Mouse (Mus musculus) forebrain, embryonic 10.5 days (tissue): ENCODE results near the gene Ccdc92. TPM values are rescaled to one million over a fixed set of nuclear protein-coding genes. Genes with fewer than 3 reads are reported as not detected.

Experiments
- DNase-seq: peaks from one replicate; pipeline ENCODE4 v3.0.0-alpha.2; 2017; ENCODE audit warnings: low spot score; ENCODE audit errors: extremely low spot score
- H3K27ac ChIP-seq: fragments of 300-500 bp; sonication (generic); 2 replicates; pipeline ENCODE4 v1.5.1; 2016; ENCODE audit warnings: mild to moderate bottlenecking
- H3K27me3 ChIP-seq: fragments of 300-500 bp; sonication (generic); 2 replicates; pipeline ENCODE4 v1.6.1; 2016; ENCODE audit warnings: mild to moderate bottlenecking; ENCODE audit not compliant: poor library complexity, severe bottlenecking
- H3K36me3 ChIP-seq: fragments of 300-500 bp; sonication (generic); replicated peaks from 2 replicates; pipeline ENCODE4 v1.6.1; 2016; ENCODE audit warnings: mild to moderate bottlenecking, moderate library complexity
- H3K4me1 ChIP-seq: fragments of 300-500 bp; sonication (generic); 2 replicates; pipeline ENCODE4 v1.6.1; 2016
- H3K4me3 ChIP-seq: fragments of 300-500 bp; sonication (generic); 2 replicates; pipeline ENCODE4 v1.5.1; 2016; ENCODE audit warnings: mild to moderate bottlenecking, moderate library complexity
- H3K9me3 ChIP-seq: fragments of 300-500 bp; sonication (generic); 2 replicates; pipeline ENCODE4 v1.6.1; 2016; ENCODE audit warnings: mild to moderate bottlenecking, moderate library complexity
- WGBS: fragments of 180-500 bp; shearing (Covaris S2); methylation state at CpG from one replicate; pipeline ENCODE4 v1.1.7; 2016; 5-methylcytosine and 5-hydroxymethylcytosine counted together
- polyA plus RNA-seq: library from polyadenylated mRNA; unstranded; fragments of >200 nt; fragmentation: Nextera tagmentation; extraction: Ambion mirVana; gene quantifications from 2 replicates; pipeline ENCODE4 v1.2.1, GENCODE M21; 2016

Gene Ccdc92
- polyA plus RNA-seq, 1 experiment from 2014 or later = 14.0 TPM

DNA sequence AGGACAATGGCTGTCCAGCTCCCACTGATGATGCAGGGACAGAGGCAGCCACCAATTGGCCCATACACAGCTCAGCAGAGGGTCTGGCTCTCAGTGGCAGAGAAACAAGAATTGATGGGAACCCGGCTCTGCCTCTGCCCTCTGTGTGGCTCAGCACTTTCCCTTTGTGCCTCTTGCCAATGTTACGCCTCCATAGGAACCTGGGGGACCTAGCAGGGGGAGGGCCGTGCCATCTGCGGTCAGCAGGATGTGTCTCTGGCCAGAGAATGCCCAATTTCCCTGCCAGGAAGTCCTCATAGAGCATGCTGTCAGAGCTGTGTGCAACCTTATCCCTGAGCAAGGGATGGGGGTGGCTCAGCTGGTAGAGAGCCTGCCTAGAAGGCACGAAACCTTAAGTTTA lies 47.4 kb downstream of the Ccdc92 start:
- 74% methylated on average over 5 of the region's 5 CpGs for WGBS
- Histone ChIP-seq H3K27me3 (no peaks in the 10 kb centered on the region), H3K4me1 (no peaks in the 10 kb centered on the region)

DNA sequence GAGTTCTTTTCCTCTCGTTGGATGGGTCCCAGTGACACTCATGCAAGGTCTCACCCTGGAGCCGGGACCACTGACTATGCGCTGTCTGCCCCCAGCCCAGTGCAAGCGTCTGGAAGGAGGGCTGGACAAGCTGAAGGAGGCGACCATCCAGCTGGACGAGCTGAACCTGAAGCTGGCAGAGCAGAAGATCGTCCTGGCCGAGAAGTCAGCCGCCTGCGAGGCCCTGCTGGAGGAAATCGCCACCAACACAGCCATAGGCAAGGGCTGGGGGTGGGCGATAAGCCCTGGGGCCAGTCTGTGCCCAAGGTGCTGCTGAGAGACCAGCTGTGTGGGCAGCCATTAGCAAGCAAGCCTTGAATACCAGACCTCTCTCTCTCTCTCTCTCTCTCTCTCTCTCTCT lies 49.8 kb downstream of the Ccdc92 start:
- H3K4me3 ChIP-seq = no peak overlapping the region
- H3K27ac ChIP-seq = no peak overlapping the region
- WGBS = 88% methylated on average over 12 of the region's 12 CpGs
- no peak for DNase-seq
- H3K4me1 ChIP-seq = no peaks in the 10 kb centered on the region
- no peaks in the 10 kb centered on the region for H3K36me3 ChIP-seq
- no peaks in the 10 kb centered on the region for H3K27me3 ChIP-seq
- H3K9me3 ChIP-seq = no peaks in the 10 kb centered on the region

More for the DNA sequence above, 47.4 kb downstream of the Ccdc92 start:
- no peak overlapping the region for H3K27ac ChIP-seq
- H3K36me3 ChIP-seq = no peaks in the 10 kb centered on the region
- H3K4me3 ChIP-seq = no peak overlapping the region
- DNase-seq = no peak
- H3K9me3 ChIP-seq = peaks cover 11% of the 10 kb centered on the region; the same call in 1 of the 2 replicates

DNA sequence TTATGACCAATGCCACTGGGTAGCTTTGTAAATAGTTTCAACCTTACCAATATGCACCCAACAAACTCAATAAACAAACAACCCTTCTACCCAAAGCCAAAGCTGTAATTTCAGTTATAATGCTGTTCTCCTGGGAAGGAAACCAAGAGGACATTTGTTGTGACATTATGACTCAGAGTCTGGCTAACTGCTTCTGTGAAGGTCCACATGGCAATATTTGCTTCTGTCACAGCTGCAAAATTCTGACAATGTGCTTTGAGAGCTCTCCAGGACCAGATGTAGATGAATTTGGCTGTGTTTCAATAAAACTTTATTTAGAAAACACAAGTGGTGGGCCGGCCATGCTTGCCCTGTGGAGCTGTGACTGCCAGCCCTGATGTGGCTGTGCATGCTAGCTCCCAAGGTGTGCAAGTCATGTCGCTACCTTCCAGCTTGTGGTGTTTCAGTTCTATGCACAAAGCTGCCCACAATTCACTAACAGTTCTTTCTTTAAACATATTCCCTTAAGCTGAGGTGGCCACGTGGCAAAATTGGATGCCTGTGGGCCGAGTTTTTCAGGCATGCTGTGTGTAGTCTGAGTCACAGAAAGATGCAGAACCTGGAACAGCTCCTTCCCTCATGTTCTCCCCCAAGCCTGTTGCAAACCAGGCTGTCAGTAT lies 52.4 kb downstream of the Ccdc92 start:
- no peaks in the 10 kb centered on the region for H3K4me1 ChIP-seq
- 86% methylated on average over 4 of the region's 4 CpGs for WGBS
- H3K27ac ChIP-seq = no peak overlapping the region
- no peaks in the 10 kb centered on the region for H3K36me3 ChIP-seq
- H3K27me3 ChIP-seq = no peaks in the 10 kb centered on the region
- H3K4me3 ChIP-seq = no peak overlapping the region
- DNase-seq = no peak
- H3K9me3 ChIP-seq = no peaks in the 10 kb centered on the region

DNA sequence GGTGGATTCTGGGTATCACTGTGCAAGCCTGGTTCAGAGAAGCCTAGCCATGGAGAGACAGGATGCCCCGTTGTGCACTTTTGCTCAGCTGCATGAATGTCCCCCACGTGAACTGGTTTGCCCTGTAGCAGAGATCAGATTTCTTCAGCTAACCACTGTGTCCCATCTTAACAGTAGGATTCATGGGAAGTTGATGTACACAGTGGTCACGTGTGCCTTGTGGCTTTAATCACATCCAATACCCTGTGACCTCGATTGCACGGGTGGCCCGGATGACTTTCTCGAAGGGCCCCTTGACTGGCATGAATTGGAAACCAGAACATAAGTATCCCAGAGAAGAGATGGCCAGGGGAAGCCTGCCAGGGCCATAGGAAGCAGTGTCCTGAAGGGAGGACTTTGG lies 70.1 kb downstream of the Ccdc92 start:
- Histone ChIP-seq H3K4me1 (no peaks in the 10 kb centered on the region), H3K27me3 (no peaks in the 10 kb centered on the region), H3K27ac (no peak overlapping the region), H3K36me3 (no peaks in the 10 kb centered on the region), H3K4me3 (no peak overlapping the region), H3K9me3 (no peaks in the 10 kb centered on the region)
- 92% methylated on average over 7 of the region's 7 CpGs for whole genome bisulfite sequencing
- no peak for DNase-seq

DNA sequence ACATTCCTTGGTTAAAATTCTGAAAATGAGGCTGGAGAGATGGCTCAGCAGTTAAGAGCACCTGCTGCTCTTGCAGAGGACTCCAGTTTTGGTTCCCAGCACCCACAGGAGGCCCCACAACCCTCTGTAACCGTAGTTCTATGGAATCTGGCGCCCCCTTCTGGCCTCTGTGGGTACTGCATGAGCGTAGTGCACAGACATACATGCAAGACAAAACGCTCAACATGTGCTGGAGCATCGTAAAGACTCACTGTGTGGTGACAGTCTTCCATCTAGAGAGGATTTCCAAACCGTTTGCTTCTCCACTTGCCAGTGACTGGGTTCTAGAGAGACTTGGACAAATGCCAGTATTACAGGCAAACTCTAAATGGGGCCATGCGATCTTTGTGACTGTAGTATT lies 76.6 kb downstream of the Ccdc92 start:
- Histone ChIP-seq H3K4me3 (no peak overlapping the region), H3K4me1 (no peaks in the 10 kb centered on the region), H3K27me3 (no peaks in the 10 kb centered on the region), H3K9me3 (peaks cover 12% of the 10 kb centered on the region; the same call in 1 of the 2 replicates), H3K36me3 (no peaks in the 10 kb centered on the region), H3K27ac (no peak overlapping the region)
- no peak for DNase-seq
- WGBS = 86% methylated on average over 7 of the region's 7 CpGs

Other genes starting within 250 kb of the Ccdc92 start
- gene Atp6v0a2, start 233.8 kb downstream of the Ccdc92 start, polyA plus RNA-seq = 45.4 and 46.3 TPM in 2 replicates
- 0.02 TPM in 1 of 2 replicates, not detected in the other for gene Dnah10, start 137.3 kb downstream of the Ccdc92 start, polyA plus RNA-seq
- gene Zfp664, start 267 bp upstream of the Ccdc92 start, polyA plus RNA-seq = 148 and 162 TPM in 2 replicates
- gene Rflna, start 140.8 kb upstream of the Ccdc92 start, polyA plus RNA-seq = 3.4 and 4.3 TPM in 2 replicates